Mouse (Mus musculus) forebrain, embryonic 14.5 days (tissue): ENCODE results near the gene Nfkbie. TPM values are rescaled to one million over a fixed set of nuclear protein-coding genes. Genes with fewer than 3 reads are reported as not detected.

ENCODE experiments used
- ATAC-seq: fragments of 200-750 bp; cut with Nextera tagmentation; 2 replicates; pipeline ENCODE4 v1.8.0; 2017; ENCODE audit warnings: mild to moderate bottlenecking, moderate library complexity
- DNase-seq: peaks from one replicate; pipeline ENCODE4 v3.0.0-alpha.2; 2015; ENCODE audit warnings: low spot score
- H3K27ac ChIP-seq: fragments of 300-500 bp; sonication (generic); 2 replicates; pipeline ENCODE4 v1.5.1; 2014; ENCODE audit warnings: low read depth, mild to moderate bottlenecking, control low read depth, low read length, moderate library complexity
- H3K27me3 ChIP-seq: fragments of 300-500 bp; sonication (generic); replicated peaks from 2 replicates; pipeline ENCODE4 v1.6.1; 2014; ENCODE audit warnings: low read length, control low read depth, mixed read lengths; ENCODE audit not compliant: control insufficient read depth, insufficient read depth
- H3K36me3 ChIP-seq: fragments of 300-500 bp; sonication (generic); 2 replicates; pipeline ENCODE4 v1.6.1; 2014; ENCODE audit warnings: low read length, control low read depth; ENCODE audit not compliant: control insufficient read depth, insufficient read depth
- H3K4me1 ChIP-seq: fragments of 300-500 bp; sonication (generic); 2 replicates; pipeline ENCODE4 v1.6.1; 2014; ENCODE audit warnings: antibody characterized with exemption, low read length, control low read depth; ENCODE audit not compliant: control insufficient read depth, insufficient read depth
- H3K4me2 ChIP-seq: fragments of 300-500 bp; sonication (generic); 2 replicates; pipeline ENCODE4 v1.6.1; 2014; ENCODE audit warnings: mild to moderate bottlenecking, control low read depth, low read length
- H3K4me3 ChIP-seq: fragments of 300-500 bp; sonication (generic); 2 replicates; pipeline ENCODE4 v1.5.1; 2014; ENCODE audit warnings: low read depth, low read length, control low read depth
- H3K9ac ChIP-seq: fragments of 300-500 bp; sonication (generic); 2 replicates; pipeline ENCODE4 v1.6.1; 2014; ENCODE audit warnings: mild to moderate bottlenecking, low read length, control low read depth, moderate library complexity
- H3K9me3 ChIP-seq: fragments of 300-500 bp; sonication (generic); replicated peaks from 2 replicates; pipeline ENCODE4 v1.6.1; 2016; ENCODE audit warnings: low read length, control low read depth, mixed read lengths; ENCODE audit not compliant: control insufficient read depth
- WGBS: fragments of 180-500 bp; shearing (Covaris S2); extraction: QIAGEN DNeasy Blood & Tissue Kit; methylation state at CpG from one replicate; pipeline ENCODE4 v1.1.7; 2014; 5-methylcytosine and 5-hydroxymethylcytosine counted together
- polyA plus RNA-seq: library from polyadenylated mRNA; unstranded; fragments of >200 nt; fragmentation: Nextera tagmentation; extraction: Ambion mirVana; gene quantifications from 2 replicates; pipeline ENCODE4 v1.2.1, GENCODE M21; 2014

Gene Nfkbie
- polyA plus RNA-seq, 1 experiment from 2014 or later = 4.1 TPM

DNA sequence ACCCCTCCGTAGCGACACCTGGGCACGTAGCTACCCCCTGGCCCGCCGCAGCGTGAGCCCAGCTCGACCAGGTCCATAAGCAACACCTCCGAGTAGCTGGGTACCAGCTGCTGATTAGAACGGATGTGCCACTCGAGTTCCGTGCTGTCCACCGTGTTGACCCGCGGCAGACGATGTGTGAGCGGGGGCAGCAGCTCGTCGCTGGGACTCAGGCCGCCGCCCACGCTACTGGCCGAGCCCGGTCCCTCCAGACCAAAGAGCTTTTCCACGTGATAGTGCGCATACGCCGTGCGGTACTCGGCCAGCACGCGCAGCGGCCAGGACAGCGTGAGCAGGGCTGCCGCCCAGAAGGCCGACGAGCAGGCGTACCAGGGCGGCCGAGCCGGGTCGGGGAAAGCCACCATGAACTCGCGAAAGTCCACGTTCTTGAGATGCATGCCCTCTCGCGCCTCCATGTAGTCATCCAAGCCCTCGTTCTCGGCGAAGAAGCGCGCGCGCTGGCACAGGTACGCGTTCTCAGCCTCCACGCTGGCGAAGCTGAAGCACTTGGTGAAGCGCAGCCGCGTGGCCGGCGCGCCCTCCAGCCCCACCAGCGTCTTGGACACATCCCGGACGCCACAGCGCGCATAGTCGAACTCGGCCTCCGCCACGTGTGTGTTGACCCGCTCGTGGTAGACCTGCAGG lies 10.1 kb upstream of the Nfkbie start:
- H3K4me1 ChIP-seq = peaks cover 31% of the 10 kb centered on the region
- no peak for ATAC-seq

DNA sequence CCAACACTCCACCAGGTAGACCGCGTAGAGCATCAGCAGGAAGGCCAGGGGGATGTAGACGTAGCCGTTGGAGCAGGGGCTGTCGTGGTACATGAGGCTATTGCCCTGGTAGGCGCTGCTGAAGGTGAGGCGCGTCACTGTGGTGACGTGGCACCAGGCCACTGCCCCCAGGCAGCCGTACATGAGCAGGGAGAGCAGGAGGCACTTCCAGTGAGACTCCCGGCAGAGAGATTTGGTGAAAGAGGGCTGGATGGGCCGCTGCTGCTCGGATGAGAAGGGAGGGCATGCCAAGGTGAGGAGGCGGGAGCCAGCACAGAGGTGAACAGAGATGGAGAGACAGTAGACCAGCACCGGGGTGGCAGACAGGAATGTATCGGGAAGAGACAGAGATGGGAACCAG lies 8.6 kb upstream of the Nfkbie start:
- H3K36me3 ChIP-seq = peaks cover 42% of the 10 kb centered on the region
- peaks cover 27% of the 10 kb centered on the region for H3K27me3 ChIP-seq
- H3K27ac ChIP-seq = no peak overlapping the region
- DNase-seq (no peak), ATAC-seq (no peak)
- peaks cover 31% of the 10 kb centered on the region for H3K4me1 ChIP-seq
- H3K9me3 ChIP-seq = no peaks in the 10 kb centered on the region
- no peak overlapping the region for H3K4me3 ChIP-seq
- WGBS = 71% methylated on average over 16 of the region's 16 CpGs
- H3K4me2 ChIP-seq = peak overlapping the region; percentile 63; the same call in 1 of the 2 replicates
- peak overlapping the region; percentile 22; the same call in 1 of the 2 replicates for H3K9ac ChIP-seq

More for the DNA sequence above, 10.1 kb upstream of the Nfkbie start:
- Histone ChIP-seq H3K4me3 (no peak overlapping the region), H3K27ac (no peak overlapping the region), H3K9me3 (no peaks in the 10 kb centered on the region), H3K36me3 (peaks cover 42% of the 10 kb centered on the region), H3K27me3 (peaks cover 27% of the 10 kb centered on the region), H3K9ac (peak overlapping the region; percentile 41; the same call in 1 of the 2 replicates), H3K4me2 (peak overlapping the region; percentile 30)
- 12% methylated on average over 74 of the region's 74 CpGs for WGBS
- DNase-seq = no peak

DNA sequence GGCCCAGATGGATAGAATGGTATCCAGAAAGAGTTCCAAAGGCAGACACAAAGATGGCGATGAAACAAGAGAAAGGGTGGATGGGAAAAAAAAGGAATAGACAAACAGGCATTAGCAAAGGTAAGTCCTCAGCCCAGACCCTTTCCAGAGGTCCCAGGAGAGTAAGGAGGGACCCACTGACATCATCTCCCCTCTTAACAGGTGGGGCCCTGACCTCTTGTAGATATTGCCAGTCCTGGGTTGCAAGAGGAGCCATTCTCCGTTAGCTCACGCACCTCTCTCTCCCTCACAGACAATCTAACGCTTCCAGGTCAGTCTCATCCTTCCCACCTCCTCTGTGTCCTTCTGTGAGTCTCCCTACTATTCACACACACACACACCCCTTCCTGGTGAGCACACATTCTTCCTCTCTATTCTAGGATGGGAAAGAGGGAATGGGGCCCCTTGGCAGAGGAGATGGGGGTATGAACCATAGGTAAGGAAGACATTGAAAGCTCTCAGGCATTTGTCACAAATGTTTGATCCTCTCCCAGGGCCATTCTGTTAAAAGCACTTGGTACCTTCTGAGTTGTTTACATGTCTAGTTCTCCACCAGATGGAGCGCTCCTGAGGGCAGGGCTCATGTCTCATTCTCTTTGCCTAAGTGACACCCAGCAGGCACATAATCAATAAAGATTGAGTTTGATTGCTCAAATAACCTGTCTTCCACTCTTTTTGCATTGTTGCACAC lies 7.9 kb upstream of the Nfkbie start:
- ATAC-seq = no peak
- Histone ChIP-seq H3K27me3 (peaks cover 27% of the 10 kb centered on the region), H3K9ac (no peak overlapping the region)

DNA sequence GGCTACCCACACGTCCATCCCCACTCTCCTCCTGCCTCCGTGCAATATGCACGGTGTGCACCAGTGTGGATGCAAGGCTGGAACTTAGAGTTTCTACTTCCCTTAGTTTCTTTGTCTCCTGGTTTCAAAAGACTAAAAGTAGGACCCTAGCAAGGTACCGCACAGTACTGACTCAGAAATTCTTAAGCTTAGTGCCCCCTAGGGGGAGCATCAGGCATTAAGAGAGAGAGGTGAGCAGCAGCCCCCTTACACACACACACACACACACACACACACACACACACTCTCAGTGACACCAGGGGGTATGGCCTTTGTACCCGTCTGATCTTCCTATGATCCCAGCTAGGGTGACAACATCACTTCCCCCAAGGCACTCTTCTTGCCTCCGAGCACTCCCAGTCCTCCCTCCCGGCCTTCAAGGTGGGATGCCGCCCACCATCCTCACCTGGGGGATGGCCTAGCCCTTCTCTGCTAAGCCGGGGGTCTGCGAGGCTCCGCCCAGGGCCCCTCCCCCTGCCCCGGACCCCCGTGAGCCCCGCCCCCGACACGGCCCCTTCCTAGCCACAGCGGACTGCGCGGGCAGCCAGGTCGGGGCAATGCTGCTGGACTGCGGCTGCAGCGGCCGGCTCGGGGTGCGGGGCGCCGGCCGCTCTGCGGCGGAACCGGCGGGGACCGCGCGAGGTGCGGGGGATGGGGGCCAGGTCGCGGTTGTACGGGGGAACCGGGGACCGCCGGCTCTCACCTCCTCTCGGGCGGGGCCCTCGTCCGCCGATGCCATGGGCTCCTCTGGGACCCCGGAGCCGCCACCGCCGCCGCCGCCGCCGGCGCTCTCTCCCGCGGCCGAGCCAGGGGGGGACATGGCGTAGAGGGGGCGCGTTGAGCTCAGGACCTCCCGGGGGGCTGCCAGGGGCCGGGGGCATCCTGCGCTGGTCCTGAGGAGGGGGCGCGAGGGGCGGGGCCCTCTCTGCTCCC lies 6.7 kb upstream of the Nfkbie start:
- Histone ChIP-seq H3K4me3 (peak overlapping the region; percentile 88), H3K9me3 (no peaks in the 10 kb centered on the region), H3K27me3 (peaks cover 27% of the 10 kb centered on the region), H3K27ac (peak overlapping the region; percentile 95), H3K4me1 (peaks cover 29% of the 10 kb centered on the region), H3K9ac (peak overlapping the region; percentile 98), H3K4me2 (peak overlapping the region; percentile 63), H3K36me3 (peaks cover 33% of the 10 kb centered on the region)
- WGBS = 3% methylated on average over 42 of the region's 68 CpGs
- DNase-seq = peak; percentile 84
- ATAC-seq = peak; percentile 58

More for the DNA sequence above, 7.9 kb upstream of the Nfkbie start:
- DNase-seq = no peak
- peaks cover 31% of the 10 kb centered on the region for H3K4me1 ChIP-seq
- peak overlapping the region; percentile 88 for H3K4me3 ChIP-seq
- H3K4me2 ChIP-seq = peak overlapping the region; percentile 63
- H3K36me3 ChIP-seq = peaks cover 42% of the 10 kb centered on the region
- 80% methylated on average over 5 of the region's 5 CpGs for WGBS
- no peak overlapping the region for H3K27ac ChIP-seq
- H3K9me3 ChIP-seq = no peaks in the 10 kb centered on the region

DNA sequence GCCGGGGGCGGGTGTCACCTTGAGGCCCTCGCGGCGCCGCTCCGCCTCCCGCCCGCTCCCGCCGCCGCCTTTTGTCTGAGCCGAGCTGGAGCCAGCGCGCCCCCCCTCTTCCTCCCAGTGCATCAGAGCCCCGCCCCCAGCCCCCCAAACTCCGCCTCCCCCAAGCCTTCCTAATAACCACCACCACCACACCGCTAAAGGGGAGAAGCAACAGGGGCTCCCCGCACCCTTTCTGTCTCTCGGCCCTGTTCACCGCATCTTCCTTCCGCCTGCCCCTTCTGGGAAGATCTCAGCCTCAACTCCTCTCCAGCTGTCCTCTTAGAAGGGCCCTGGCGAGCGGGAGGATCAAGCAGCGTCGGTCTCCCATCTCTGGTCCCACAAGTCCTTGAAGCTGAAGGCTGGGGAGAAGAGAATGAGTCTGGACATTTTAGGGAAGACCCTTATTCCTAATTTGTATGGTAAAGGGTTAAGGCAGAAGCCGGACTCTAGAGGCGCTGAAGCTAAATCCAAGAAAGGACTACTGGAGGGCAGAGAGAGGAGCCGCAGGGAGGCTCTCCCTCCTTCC lies 5.8 kb upstream of the Nfkbie start, which contains the start of gene Tmem151b:
Gene Tmem151b (minus strand): TSS at position 61 of the 565 bp plus-strand sequence.
- peaks cover 24% of the 10 kb centered on the region for H3K36me3 ChIP-seq
- peak within 1 kb of the TSS; percentile 95 for H3K27ac ChIP-seq
- H3K27me3 ChIP-seq = peaks cover 24% of the 10 kb centered on the region
- no peaks in the 10 kb centered on the region for H3K9me3 ChIP-seq
- peak; percentile 84 for DNase-seq
- H3K4me1 ChIP-seq = peaks cover 20% of the 10 kb centered on the region
- WGBS = under 1% methylated on average over 11 of the region's 29 CpGs
- H3K4me3 ChIP-seq = peak within 1 kb of the TSS; percentile 88
- peak within 1 kb of the TSS; percentile 98 for H3K9ac ChIP-seq
- peak; percentile 71 for ATAC-seq
- H3K4me2 ChIP-seq = peak within 1 kb of the TSS; percentile 63

DNA sequence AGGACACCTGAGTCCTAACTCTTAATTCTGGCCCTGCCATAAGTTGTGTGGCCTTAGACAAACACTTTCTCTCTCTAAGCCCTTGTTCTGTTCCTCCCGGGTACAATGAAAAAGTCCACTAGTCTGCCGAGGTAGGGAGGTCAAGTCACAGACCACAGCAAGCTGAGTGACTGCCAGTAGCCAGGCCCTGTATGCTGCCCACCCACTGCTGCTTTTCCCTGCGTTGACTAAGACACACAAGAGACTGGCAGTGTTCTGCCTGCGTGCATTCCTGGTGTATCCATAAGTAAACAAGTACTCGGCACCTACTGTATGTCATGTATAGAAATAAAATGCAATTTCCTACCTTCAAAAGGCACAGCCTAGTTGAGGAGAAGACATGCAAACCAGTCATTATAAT lies 5.2 kb upstream of the Nfkbie start:
- ATAC-seq (no peak), DNase-seq (no peak)
- Histone ChIP-seq H3K4me2 (peak overlapping the region; percentile 63; the same call in 1 of the 2 replicates), H3K4me1 (peaks cover 14% of the 10 kb centered on the region), H3K4me3 (peak overlapping the region; percentile 88), H3K27me3 (peaks cover 19% of the 10 kb centered on the region), H3K36me3 (peaks cover 19% of the 10 kb centered on the region), H3K27ac (no peak overlapping the region), H3K9me3 (no peaks in the 10 kb centered on the region), H3K9ac (no peak overlapping the region)
- WGBS = 33% methylated on average over 5 of the region's 5 CpGs

DNA sequence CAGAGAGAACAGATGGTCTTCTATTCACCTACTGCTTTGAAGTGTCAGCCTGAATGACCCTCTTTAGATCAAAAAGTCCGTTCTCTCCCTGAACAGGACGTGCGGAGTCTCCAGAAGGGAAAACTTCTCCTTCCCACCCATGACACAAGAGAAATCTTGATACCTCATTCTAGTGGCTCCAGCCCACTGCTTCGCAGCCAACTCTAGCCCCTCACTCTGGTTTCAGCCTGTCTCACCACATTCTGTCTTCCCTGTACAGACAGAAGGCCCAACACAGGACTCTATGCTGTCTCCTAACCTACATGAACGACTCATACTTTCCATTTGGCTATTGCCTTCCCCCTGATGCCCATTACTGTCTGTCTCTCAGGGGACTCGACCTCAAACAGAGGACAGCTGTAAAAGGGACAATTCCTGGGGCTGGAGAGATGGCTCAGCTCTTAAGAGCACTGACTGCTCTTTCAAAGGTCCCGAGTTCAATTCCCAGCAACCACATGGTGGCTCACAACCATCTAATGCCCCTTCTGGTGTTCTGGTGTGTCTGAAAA lies 4.2 kb upstream of the Nfkbie start:
- Histone ChIP-seq H3K36me3 (peaks cover 8% of the 10 kb centered on the region), H3K27ac (no peak overlapping the region), H3K27me3 (peaks cover 9% of the 10 kb centered on the region), H3K4me3 (no peak overlapping the region), H3K4me2 (no peak overlapping the region), H3K9me3 (no peaks in the 10 kb centered on the region), H3K9ac (no peak overlapping the region), H3K4me1 (peaks cover 7% of the 10 kb centered on the region; the same call in 1 of the 2 replicates)
- ATAC-seq (no peak), DNase-seq (no peak)
- 49% methylated on average over 7 of the region's 7 CpGs for WGBS
